Mouse (Mus musculus): ENCODE results near the gene Zbtb12.

DNA sequence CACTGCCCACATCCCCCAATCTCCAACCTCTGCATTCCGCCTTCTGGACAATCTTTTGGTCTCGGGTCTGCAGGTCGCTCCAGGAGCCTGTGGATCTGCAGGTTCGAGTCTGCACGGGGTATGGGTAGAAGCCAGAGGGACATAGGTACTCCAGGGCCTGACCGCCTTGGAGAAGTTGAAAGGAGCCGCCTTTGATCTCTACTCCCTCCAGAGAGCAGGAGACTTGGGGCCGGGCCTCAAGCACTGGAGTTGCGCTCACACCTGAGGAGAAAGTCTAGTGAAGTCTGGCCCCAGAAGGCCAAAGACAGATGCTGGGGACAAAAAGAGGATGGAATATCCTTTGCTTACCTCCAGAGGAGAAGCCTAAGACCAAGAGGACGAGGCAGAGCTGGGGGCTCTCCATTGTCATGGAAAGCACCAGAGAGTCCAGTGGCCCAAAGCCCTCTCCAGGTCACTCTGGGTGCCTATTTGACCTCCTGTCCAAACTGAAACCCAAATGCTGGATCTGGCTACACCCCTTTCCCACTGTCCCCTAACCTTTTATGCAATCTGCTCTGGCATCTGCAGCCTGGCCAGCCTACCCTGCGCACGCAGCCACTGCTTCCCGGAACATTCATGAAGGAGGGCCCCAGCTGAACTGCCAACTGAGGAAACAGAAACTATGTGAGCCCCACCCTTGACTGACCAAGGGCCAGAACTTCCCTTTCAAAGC, 17.4 kb upstream of the Zbtb12 start:
- TF ChIP-seq HCFC1 (IDR thresholded peaks at IDR 0.05; ENCODE audit: low read depth, low read length): no peak
- TF ChIP-seq ZC3H11A (IDR thresholded peaks at IDR 0.05; ENCODE audit: low read depth, low read length): no peak
- no peak for TF ChIP-seq ZNF384 (IDR thresholded peaks at IDR 0.05; ENCODE audit: low read depth, low read length)
- no peak for TF ChIP-seq CTCF (IDR thresholded peaks at IDR 0.05 in 2 of 3, conservative IDR thresholded peaks at IDR 0.05 in 1 of 3; ENCODE audit: control insufficient read depth in 1 of 3, insufficient read depth in 1 of 3, low read depth in 2 of 3, low read length in 3 of 3, poor library complexity in 1 of 3, severe bottlenecking in 1 of 3)
- no peak for TF ChIP-seq CHD1 (IDR thresholded peaks at IDR 0.05; ENCODE audit: low read depth, low read length)
- TF ChIP-seq USF2 (IDR thresholded peaks at IDR 0.05; ENCODE audit: borderline replicate concordance in 1 of 2, insufficient read depth in 1 of 2, low read depth in 1 of 2, low read length in 2 of 2): no peak
- no peak for TF ChIP-seq MAX (IDR thresholded peaks at IDR 0.05; ENCODE audit: low read length)
- no peak for TF ChIP-seq ZKSCAN1 (IDR thresholded peaks at IDR 0.05; ENCODE audit: low read depth, low read length)
- no peak for TF ChIP-seq SIN3A (IDR thresholded peaks at IDR 0.05; ENCODE audit: low read length)
- no peak for TF ChIP-seq GATA1 (IDR thresholded peaks at IDR 0.05; ENCODE audit: low read depth, low read length)
- no peak for TF ChIP-seq TBP (IDR thresholded peaks at IDR 0.05; ENCODE audit: low read depth, low read length)
- TF ChIP-seq MAFK (IDR thresholded peaks at IDR 0.05; ENCODE audit: borderline replicate concordance, low read depth, low read length): no peak
